Mouse (Mus musculus): ENCODE results near the gene Ints14. TPM values are rescaled to one million over a fixed set of nuclear protein-coding genes. Genes with fewer than 3 reads are reported as not detected.
"Not testable (repeated sequence)": the region's sequence is repeated elsewhere in the genome, so short reads cannot be mapped to it uniquely, and the experiment has no call there.

The Ints14 gene
- polyA plus RNA-seq, 1 experiment from 2014 or later: 50.9 TPM

DNA sequence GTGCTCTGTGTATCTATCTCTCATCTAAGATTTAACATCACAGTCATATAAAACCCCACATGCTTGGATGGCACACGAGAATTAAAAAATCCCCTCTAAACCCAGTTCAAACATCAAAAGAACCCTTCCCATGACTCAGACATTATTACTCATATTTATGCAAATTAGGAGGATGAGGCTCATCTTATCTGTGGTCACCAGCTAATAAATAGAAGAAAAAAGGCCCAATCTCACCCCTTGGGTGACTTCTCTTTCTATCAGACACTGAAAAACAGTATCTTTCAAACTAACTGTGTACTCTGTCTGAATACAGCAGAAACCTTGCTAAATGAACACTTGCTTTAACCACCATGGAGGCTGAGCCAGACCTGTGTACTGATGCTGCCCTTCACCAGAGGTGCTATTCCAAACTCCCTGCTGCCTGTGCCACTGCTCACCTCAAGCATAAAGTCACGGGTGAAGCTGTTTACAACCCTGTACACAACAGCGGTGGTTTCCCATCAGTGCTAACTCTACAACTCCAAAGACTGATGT, 58.0 kb downstream of the Ints14 start:
- no peak for DNase-seq (ENCODE audit: low spot score)

DNA sequence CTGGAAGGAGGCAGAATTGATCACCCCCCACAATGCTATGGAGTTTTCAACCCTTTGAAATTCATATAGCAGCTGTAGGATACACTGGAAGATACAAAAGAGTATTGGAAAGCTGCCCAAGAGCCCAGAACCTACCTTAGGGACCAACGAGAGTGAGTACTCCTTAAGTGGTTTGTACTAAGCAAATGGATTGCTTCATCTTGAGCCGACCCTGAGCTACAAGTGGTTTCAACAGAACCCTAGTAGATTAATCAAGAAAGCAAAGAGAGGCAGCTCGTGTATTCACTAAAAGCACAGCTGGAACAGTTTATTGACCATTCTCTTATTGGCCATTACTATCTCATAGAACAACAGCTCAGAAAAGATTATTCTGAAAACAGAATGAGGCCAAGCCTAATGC, 58.4 kb downstream of the Ints14 start:
- DNase-seq (ENCODE audit: low spot score): no peak

DNA sequence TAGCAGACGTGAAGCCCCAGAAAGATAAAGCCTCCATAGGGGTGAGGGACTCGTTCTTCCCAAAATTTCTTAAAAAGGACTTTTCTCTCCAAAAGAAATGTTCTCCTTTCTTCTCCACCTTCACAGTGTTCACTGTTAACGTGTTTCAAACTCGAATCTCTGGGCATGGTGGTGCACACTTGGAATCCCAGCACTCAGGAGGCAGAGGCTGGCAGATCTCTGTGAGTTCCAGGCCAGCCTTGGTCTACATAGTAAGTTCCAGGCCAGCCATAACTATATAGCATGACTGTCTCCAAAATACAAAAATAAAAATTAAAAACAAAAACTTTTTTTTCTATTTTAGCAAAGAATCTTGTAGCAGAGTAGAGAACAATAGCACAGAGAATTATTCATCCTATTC, 59.4 kb downstream of the Ints14 start:
- DNase-seq (ENCODE audit: low spot score): no peak

DNA sequence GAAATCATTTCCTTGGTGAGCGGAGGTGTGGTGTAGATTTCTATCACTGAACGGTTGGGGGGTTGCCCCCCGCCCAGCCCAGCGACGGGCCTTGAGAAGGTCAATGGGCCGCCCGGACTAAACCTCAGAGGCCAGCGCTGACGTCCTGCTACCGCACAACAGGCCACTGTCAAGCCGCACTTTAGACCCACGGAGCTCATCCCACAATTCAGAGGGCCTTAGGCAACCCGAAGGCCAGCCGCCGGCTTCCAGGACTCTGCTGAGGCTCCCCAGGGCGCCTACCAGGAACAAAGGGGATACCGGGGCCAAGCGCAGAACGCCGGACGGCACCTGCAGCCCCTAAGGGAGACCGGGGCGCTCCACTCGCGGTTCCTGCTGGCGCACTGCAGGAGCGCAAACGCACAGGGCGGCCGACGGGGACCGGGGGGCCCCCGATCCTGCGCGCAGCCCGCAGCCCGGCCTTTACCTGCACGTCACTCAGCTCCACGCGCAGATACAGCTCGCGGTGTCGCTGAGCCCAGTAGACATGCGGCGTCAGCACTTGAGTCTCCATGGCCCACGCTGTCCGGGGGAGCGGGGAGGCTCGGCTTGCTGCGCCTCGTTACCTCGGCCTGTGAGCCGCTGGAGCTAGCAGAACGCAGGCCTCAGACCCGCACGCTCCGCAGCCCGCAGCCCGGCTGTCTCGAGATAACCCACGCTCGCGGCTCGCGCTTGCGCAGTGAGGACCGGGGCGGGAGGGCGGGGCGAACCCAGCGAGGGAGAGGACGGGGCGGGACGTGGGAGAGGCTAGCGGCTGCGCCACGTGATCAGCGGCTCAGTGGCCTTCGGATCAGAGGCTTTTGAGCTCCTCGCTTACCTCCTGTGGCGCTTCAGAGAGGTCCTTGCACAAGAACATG, 60.5 kb downstream of the Ints14 start, which contains the start of gene Hacd3:
Hacd3 (minus strand) TSS at position 703 of the 896 bp plus-strand sequence.
- DNase-seq (ENCODE audit: low spot score): peak; percentile 91

DNA sequence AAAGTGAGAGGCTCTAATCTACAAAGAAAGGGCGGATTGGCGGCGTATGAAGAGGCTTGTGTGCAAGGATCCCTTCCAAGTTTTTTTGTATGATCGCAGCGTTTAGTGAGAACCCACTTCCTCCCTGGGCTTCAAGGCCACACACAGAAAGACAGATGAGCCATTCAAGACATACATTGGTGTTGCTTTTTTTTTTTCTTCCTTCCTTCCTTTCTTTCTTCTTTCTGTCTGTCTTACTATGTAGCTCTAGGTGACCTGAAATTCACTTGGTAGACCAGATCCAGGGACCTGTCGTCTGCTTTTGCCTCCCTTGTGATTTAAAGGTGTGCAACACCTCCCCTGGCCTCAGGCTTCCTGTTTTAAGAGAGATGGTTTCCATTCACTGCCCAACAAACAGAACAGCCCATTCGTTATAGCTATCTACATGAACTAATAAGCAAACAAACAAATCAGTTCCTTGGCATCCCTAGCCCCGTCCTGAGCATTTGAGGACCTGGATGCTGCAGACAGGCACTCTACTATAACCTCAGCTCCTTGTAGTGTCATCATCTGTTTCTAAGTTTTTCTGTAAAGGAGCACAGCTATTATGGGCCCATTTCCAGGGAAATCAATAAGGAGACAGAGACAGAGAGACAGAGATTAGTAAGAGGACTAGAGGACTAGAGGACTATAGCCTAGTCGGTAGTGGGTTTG, 61.3 kb downstream of the Ints14 start:
- no peak for DNase-seq (ENCODE audit: low spot score)

DNA sequence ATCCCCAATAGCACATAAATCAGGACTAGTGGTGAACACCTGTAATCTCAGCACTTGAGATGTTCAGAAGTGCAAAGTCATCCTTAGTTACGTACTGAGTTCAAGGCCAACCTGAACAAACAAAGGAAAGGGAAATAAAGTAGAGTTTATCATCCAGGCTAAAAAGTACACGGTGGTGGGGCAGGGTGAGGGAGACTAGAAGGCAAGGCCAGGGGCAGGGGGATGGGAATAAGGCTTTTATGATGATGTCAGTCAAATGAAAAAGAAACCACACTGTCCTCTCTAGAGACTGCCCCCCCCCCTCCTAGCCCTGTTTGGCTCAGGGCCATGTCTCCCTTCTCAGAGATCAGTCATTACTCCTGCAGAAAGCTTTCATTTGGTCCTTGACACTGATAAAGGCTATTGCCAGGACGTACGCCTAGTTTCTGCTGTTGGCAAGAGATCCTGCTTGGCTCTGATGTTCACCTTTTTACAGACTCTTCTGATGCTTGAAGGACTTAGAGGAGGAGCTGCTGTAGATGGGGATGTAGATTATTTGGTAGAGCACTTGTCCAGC, 62.0 kb downstream of the Ints14 start:
- peak; percentile 12 for DNase-seq (ENCODE audit: low spot score)

DNA sequence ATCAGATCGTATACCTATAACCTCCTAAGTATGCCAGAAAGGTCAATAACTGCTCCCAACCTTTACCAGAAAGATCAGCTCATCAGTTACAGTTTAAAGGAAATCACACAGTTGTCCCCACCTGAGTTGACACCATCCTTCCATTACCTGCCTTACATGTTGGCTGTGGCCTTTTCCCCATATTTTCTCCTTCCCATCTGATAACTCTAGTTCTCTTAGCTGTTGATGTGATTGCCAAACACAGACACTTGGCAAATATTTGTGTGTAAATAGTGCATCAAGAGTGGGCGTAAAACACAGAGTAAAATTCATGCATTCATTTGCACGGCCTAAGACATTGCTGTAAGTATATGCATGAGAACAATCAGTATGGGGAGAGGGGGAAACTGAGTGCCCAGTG, 62.7 kb downstream of the Ints14 start:
- DNase-seq (ENCODE audit: low spot score): no peak

DNA sequence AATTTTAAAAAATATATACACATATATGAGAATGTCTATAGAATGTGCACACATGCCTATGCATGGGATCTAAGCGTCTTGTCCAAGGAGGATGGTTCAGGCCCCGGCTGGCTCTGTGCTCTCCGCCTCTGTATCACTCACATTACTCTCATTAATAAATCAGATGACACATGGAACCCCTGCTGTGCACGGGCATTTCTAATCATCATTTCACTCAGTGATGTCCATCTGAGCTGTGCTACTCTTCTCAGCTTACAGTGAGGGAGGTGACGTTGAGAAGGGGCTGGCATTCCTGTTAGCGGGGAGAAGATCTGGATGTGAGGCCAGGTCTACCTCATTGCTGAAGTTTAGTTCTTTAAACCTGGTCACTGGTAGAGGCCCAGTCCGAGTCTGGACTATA, 66.5 kb downstream of the Ints14 start:
- DNase-seq (ENCODE audit: low spot score): no peak

DNA sequence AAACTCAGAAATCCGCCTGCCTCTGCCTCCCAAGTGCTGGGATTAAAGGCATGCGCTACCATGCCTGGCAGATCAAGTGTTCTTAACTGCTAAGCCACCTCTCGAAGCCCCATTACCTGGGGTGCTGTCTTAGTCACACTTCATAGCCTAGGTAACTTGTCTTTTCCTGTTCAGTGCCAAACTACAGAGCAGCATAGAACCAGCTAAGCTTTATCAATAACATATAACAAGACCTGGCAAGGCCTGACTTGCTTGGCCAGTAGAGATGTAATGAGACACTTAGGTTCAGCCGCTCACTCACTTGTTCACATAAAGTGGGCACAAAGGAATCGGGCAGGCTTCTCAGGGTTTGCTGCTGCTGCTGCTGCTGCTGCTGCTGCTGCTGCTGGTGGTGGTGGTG, 67.6 kb downstream of the Ints14 start:
- DNase-seq (ENCODE audit: low spot score): no peak

DNA sequence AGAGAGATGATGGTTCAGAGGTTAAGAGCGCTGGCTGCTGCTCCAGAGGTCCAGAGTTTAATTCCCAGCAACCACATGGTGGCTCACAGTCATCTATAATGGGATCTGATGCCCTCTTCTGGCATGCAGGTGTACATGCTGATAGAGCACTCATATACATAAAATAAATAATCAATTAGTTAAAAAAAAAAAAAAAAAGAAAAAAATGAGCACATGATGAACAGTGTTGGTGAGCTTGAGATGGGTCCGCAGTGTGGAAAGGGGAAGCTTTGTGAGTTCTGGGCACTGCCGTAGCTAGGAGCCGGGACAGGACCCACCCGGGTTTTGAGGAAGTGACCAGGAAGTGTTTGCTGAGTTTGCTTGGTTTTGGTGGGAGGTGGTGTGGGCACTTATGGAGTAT, 70.7 kb downstream of the Ints14 start:
- not testable (repeated sequence) for DNase-seq (ENCODE audit: low spot score)

DNA sequence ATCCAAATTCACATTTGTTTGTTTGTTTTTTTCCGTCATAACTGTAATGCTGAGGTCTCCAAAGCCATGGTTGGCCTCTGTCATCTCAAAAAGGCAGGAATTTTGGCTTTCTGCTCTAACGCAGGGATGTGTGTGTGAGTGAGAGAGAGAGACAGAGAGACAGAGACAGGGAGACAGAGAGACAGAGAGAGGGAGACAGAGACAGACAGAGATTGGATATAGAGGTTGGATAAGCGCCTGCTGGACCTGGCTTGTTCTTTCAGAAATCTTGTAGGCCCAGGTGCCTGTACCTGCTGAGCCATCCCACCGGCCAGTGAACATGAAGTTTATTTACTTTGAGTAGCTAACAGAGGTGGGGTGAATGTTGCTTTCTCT, 71.2 kb downstream of the Ints14 start:
- DNase-seq (ENCODE audit: low spot score): no peak

DNA sequence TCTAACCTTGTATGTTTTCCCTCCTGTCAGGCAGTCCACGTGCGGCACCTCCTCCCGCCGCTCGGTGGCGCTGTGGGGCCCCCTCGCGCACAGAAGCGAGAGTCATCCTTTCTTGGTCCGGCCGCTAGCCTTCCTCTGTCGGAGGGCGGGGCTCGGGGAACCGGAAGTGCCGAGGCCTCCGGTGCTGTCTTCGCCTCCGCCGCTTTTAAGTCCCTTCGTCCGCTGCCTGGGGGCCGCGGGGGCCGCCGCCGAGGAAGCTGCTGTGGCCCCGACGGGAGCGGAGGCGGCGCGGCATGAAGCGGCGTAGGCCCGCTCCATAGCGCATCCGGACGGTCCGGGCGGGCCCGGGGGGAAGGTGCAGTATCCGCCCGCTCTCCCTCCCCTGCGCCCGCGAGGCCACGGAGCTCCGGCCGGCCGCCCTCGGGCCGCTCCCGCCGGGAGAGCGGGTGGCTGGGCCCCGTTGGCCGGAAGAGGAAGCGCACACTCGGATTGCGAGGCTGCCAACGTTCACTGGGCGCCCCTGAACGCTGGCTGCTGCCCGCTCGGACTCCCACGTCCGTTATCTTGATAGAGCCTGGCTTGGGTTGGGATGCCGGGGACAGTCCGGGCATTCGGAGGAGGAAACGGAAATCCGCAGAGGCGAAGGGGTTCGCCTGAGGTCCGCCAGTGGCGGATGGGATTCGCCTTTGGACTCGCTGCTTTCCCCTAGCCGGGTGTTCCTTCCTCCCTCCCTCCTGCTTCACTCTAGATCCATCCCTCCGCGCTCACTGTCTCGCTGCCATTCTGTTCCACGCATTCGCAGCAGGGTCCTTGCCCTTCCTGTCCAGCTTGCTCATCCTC, 71.8 kb downstream of the Ints14 start, which contains the start of gene Dpp8:
Dpp8 (plus strand) TSS at position 146 of the 840 bp plus-strand sequence.
- peak; percentile 96 for DNase-seq (ENCODE audit: low spot score)

DNA sequence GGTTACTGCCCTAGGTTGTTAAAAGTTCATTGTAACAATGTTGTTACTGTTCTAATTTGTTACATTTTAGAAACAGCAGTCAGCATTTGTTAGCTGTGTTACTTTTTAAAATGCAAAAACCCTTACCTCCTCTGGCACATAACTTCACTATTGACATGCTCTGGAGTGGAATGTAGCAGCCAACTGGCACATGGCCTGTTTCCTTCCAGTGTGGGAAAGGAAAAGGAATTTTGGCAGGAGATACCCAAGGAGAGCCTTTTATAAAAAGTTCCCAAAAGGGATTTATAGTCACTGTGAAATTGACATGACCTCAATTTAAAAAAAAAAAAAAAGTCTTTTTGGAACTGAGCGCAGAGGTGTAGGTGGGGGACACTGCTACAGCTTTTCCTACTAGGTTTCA, 75.8 kb downstream of the Ints14 start:
- DNase-seq (ENCODE audit: low spot score): no peak

Small RNAs within 50 kb of the gene (microRNA-seq; reads per million reads assigned to microRNA genes)
- not detected for gene Gm25640 (ENCODE audit: borderline number of aligned reads)

Other genes starting within 250 kb of the Ints14 start
- gene Rab11a, start 223.1 kb upstream of the Ints14 start, polyA plus RNA-seq (2015; fragmentation: Nextera tagmentation; extraction: Ambion mirVana): 377 and 404 TPM in 2 replicates
- gene Dennd4a, start 149.6 kb upstream of the Ints14 start, polyA plus RNA-seq (2015; fragmentation: Nextera tagmentation; extraction: Ambion mirVana): 6.6 and 8.9 TPM in 2 replicates
- 0.06 and 0.08 TPM in 2 replicates for gene Slc24a1, start 9.3 kb upstream of the Ints14 start, polyA plus RNA-seq (2015; fragmentation: Nextera tagmentation; extraction: Ambion mirVana)
- 61.8 and 64.0 TPM in 2 replicates for gene Hacd3, start 60.8 kb downstream of the Ints14 start, polyA plus RNA-seq (2015; fragmentation: Nextera tagmentation; extraction: Ambion mirVana)
- gene Dpp8, start 71.5 kb downstream of the Ints14 start, polyA plus RNA-seq (2015; fragmentation: Nextera tagmentation; extraction: Ambion mirVana): 29.4 and 30.6 TPM in 2 replicates
- gene Igdcc4, start 140.6 kb downstream of the Ints14 start, polyA plus RNA-seq (2015; fragmentation: Nextera tagmentation; extraction: Ambion mirVana): 4.9 and 5.0 TPM in 2 replicates
- 0.09 TPM in 1 of 2 replicates, not detected in the other for gene Igdcc3, start 180.3 kb downstream of the Ints14 start, polyA plus RNA-seq (2015; fragmentation: Nextera tagmentation; extraction: Ambion mirVana)
- 6.0 and 7.3 TPM in 2 replicates for gene Parp16, start 234.4 kb downstream of the Ints14 start, polyA plus RNA-seq (2015; fragmentation: Nextera tagmentation; extraction: Ambion mirVana)